Mouse (Mus musculus) embryonic facial prominence, embryonic 13.5 days (tissue): Measurements from ENCODE around the gene Foxo1. TPM values are rescaled to one million over a fixed set of nuclear protein-coding genes. Genes with fewer than 3 reads are reported as not detected.

Source experiments
- ATAC-seq: fragments of 200-750 bp; cut with Nextera tagmentation; 2 replicates; pipeline ENCODE4 v1.8.0; 2017; ENCODE audit warnings: low read depth; ENCODE audit not compliant: insufficient number of reproducible peaks, insufficient read depth, low FRiP score, low TSS enrichment
- H3K27ac ChIP-seq: fragments of 300-500 bp; sonication (generic); 2 replicates; pipeline ENCODE4 v1.5.1; 2015; ENCODE audit warnings: moderate library complexity, mild to moderate bottlenecking, inconsistent platforms
- H3K27me3 ChIP-seq: fragments of 300-500 bp; sonication (generic); 2 replicates; pipeline ENCODE4 v1.6.1; 2015; ENCODE audit warnings: mild to moderate bottlenecking, inconsistent platforms
- H3K36me3 ChIP-seq: fragments of 300-500 bp; sonication (generic); 2 replicates; pipeline ENCODE4 v1.6.1; 2015; ENCODE audit warnings: mild to moderate bottlenecking, inconsistent platforms
- H3K4me1 ChIP-seq: fragments of 300-500 bp; sonication (generic); 2 replicates; pipeline ENCODE4 v1.6.1; 2015; ENCODE audit warnings: inconsistent platforms
- H3K4me2 ChIP-seq: fragments of 300-500 bp; sonication (generic); 2 replicates; pipeline ENCODE4 v1.6.1; 2015; ENCODE audit warnings: moderate library complexity, mild to moderate bottlenecking, inconsistent platforms
- H3K4me3 ChIP-seq: fragments of 300-500 bp; sonication (generic); 2 replicates; pipeline ENCODE4 v1.5.1; 2015; ENCODE audit warnings: mild to moderate bottlenecking, inconsistent platforms
- H3K9ac ChIP-seq: fragments of 300-500 bp; sonication (generic); 2 replicates; pipeline ENCODE4 v1.6.1; 2015; ENCODE audit warnings: mild to moderate bottlenecking, inconsistent platforms
- H3K9me3 ChIP-seq: fragments of 300-500 bp; sonication (generic); 2 replicates; pipeline ENCODE4 v1.6.1; 2016; ENCODE audit warnings: inconsistent platforms
- WGBS: fragments of 180-500 bp; shearing (Covaris S2); methylation state at CpG from one replicate; pipeline ENCODE4 v1.1.7; 2015; ENCODE audit warnings: mixed read lengths; 5-methylcytosine and 5-hydroxymethylcytosine counted together
- polyA plus RNA-seq: library from polyadenylated mRNA; unstranded; fragments of >200 nt; fragmentation: Nextera tagmentation; extraction: Ambion mirVana; gene quantifications from 2 replicates; pipeline ENCODE4 v1.2.1, GENCODE M21; 2015

The Foxo1 gene
- polyA plus RNA-seq, 1 experiment from 2014 or later, result 5.7 TPM

- Histone ChIP-seq H3K27ac (no peak overlapping the region), H3K4me2 (no peak overlapping the region), H3K9ac (no peak overlapping the region), H3K36me3 (no peaks in the 10 kb centered on the region), H3K4me3 (no peak overlapping the region), H3K4me1 (peaks cover 6% of the 10 kb centered on the region; the same call in 1 of the 2 replicates), H3K9me3 (no peaks in the 10 kb centered on the region), H3K27me3 (peaks cover 17% of the 10 kb centered on the region)
- no peak for ATAC-seq
- 19% methylated on average over 14 of the region's 14 CpGs for WGBS
Observed at GRCm38 (mm10) chr3:52253656-52254461, 14.3 kb upstream of the Foxo1 start.

- H3K9me3 ChIP-seq, result no peaks in the 10 kb centered on the region
- peaks cover 6% of the 10 kb centered on the region; the same call in 1 of the 2 replicates for H3K4me1 ChIP-seq
- no peaks in the 10 kb centered on the region for H3K36me3 ChIP-seq
- ATAC-seq, result no peak
- H3K27me3 ChIP-seq, result peaks cover 23% of the 10 kb centered on the region
- H3K9ac ChIP-seq, result no peak overlapping the region
- H3K4me2 ChIP-seq, result no peak overlapping the region
- H3K4me3 ChIP-seq, result no peak overlapping the region
- H3K27ac ChIP-seq, result no peak overlapping the region
- WGBS, result 6% methylated on average over 2 of the region's 2 CpGs
Observed at GRCm38 (mm10) chr3:52254496-52254895, 13.6 kb upstream of the Foxo1 start.

- Histone ChIP-seq H3K36me3 (no peaks in the 10 kb centered on the region), H3K4me2 (peak overlapping the region; percentile 60), H3K9me3 (no peaks in the 10 kb centered on the region), H3K27ac (no peak overlapping the region), H3K4me3 (peak overlapping the region; percentile 36), H3K9ac (peak overlapping the region; percentile 61), H3K4me1 (peaks cover 6% of the 10 kb centered on the region; the same call in 1 of the 2 replicates), H3K27me3 (peaks cover 44% of the 10 kb centered on the region)
- 10% methylated on average over 18 of the region's 18 CpGs for WGBS
- ATAC-seq, result no peak; the same call in 1 of the 2 replicates
Observed at GRCm38 (mm10) chr3:52257782-52258441, 10.2 kb upstream of the Foxo1 start.

GRCm38 (mm10) chr3:52258532-52258931 lies 9.6 kb upstream of the Foxo1 start:
- H3K4me2 ChIP-seq, result no peak overlapping the region

GRCm38 (mm10) chr3:52262431-52263161 lies 5.5 kb upstream of the Foxo1 start:
- Histone ChIP-seq H3K36me3 (no peaks in the 10 kb centered on the region), H3K4me2 (no peak overlapping the region), H3K9ac (no peak overlapping the region), H3K4me3 (no peak overlapping the region), H3K9me3 (no peaks in the 10 kb centered on the region), H3K27me3 (peaks cover 59% of the 10 kb centered on the region), H3K27ac (no peak overlapping the region), H3K4me1 (peaks cover 17% of the 10 kb centered on the region)
- WGBS, result 32% methylated on average over 13 of the region's 13 CpGs
- no peak for ATAC-seq

More at GRCm38 (mm10) chr3:52258532-52258931, 9.6 kb upstream of the Foxo1 start:
- peaks cover 6% of the 10 kb centered on the region; the same call in 1 of the 2 replicates for H3K4me1 ChIP-seq
- ATAC-seq, result no peak
- H3K27me3 ChIP-seq, result peaks cover 44% of the 10 kb centered on the region
- H3K36me3 ChIP-seq, result no peaks in the 10 kb centered on the region
- no peak overlapping the region for H3K4me3 ChIP-seq
- H3K9ac ChIP-seq, result no peak overlapping the region
- H3K9me3 ChIP-seq, result no peaks in the 10 kb centered on the region
- WGBS, result 37% methylated on average over 3 of the region's 3 CpGs
- no peak overlapping the region for H3K27ac ChIP-seq

GRCm38 (mm10) chr3:52264354-52264753 lies 3.8 kb upstream of the Foxo1 start:
- peaks cover 12% of the 10 kb centered on the region for H3K4me1 ChIP-seq
- H3K4me2 ChIP-seq, result no peak overlapping the region
- no peaks in the 10 kb centered on the region for H3K36me3 ChIP-seq
- H3K9ac ChIP-seq, result no peak overlapping the region
- no peak for ATAC-seq
- no peaks in the 10 kb centered on the region for H3K9me3 ChIP-seq
- peaks cover 46% of the 10 kb centered on the region for H3K27me3 ChIP-seq
- no peak overlapping the region for H3K4me3 ChIP-seq
- 48% methylated on average over 8 of the region's 8 CpGs for WGBS
- H3K27ac ChIP-seq, result no peak overlapping the region

- Histone ChIP-seq H3K4me1 (peaks cover 25% of the 10 kb centered on the region), H3K27ac (no peak overlapping the region), H3K27me3 (peaks cover 32% of the 10 kb centered on the region), H3K4me3 (peak overlapping the region; percentile 79), H3K9ac (no peak overlapping the region), H3K9me3 (no peaks in the 10 kb centered on the region), H3K4me2 (peak overlapping the region; percentile 96), H3K36me3 (no peaks in the 10 kb centered on the region)
- ATAC-seq, result no peak
- WGBS, result 8% methylated on average over 17 of the region's 17 CpGs
Observed at GRCm38 (mm10) chr3:52266606-52267160, 1.5 kb upstream of the Foxo1 start.

GRCm38 (mm10) chr3:52267293-52267651 lies 864 bp upstream of the Foxo1 start:
- peak overlapping the region; percentile 72; the same call in 1 of the 2 replicates for H3K27ac ChIP-seq

GRCm38 (mm10) chr3:52268487-52268736 lies 276 bp downstream of the Foxo1 start:
- no peaks in the 10 kb centered on the region for H3K9me3 ChIP-seq
- peak overlapping the region; percentile 79 for H3K4me3 ChIP-seq
- ATAC-seq, result no peak
- H3K27me3 ChIP-seq, result peaks cover 32% of the 10 kb centered on the region
- WGBS, result under 1% methylated on average over 38 of the region's 40 CpGs
- H3K9ac ChIP-seq, result peak overlapping the region; percentile 88
- H3K4me1 ChIP-seq, result peaks cover 25% of the 10 kb centered on the region
- H3K4me2 ChIP-seq, result peak overlapping the region; percentile 96
- H3K27ac ChIP-seq, result peak overlapping the region; percentile 88
- H3K36me3 ChIP-seq, result no peaks in the 10 kb centered on the region

More at GRCm38 (mm10) chr3:52267293-52267651, 864 bp upstream of the Foxo1 start:
- no peak for ATAC-seq
- 1% methylated on average over 15 of the region's 15 CpGs for WGBS
- Histone ChIP-seq H3K4me1 (peaks cover 25% of the 10 kb centered on the region), H3K27me3 (peaks cover 32% of the 10 kb centered on the region), H3K36me3 (no peaks in the 10 kb centered on the region), H3K4me3 (peak overlapping the region; percentile 79), H3K9me3 (no peaks in the 10 kb centered on the region), H3K9ac (peak overlapping the region; percentile 76), H3K4me2 (peak overlapping the region; percentile 96)

GRCm38 (mm10) chr3:52268737-52269513 lies 789 bp downstream of the Foxo1 start:
- ATAC-seq, result no peak
- H3K36me3 ChIP-seq, result no peaks in the 10 kb centered on the region
- peaks cover 25% of the 10 kb centered on the region for H3K4me1 ChIP-seq
- peak overlapping the region; percentile 88 for H3K9ac ChIP-seq
- under 1% methylated on average over 89 of the region's 89 CpGs for WGBS
- peaks cover 32% of the 10 kb centered on the region for H3K27me3 ChIP-seq
- H3K4me3 ChIP-seq, result peak overlapping the region; percentile 79
- H3K27ac ChIP-seq, result peak overlapping the region; percentile 88; the same call in 1 of the 2 replicates
- H3K9me3 ChIP-seq, result no peaks in the 10 kb centered on the region
- H3K4me2 ChIP-seq, result peak overlapping the region; percentile 96
